Mouse (Mus musculus) heart, embryonic 10.5 days (tissue): ENCODE results near the gene Abi2. TPM values are rescaled to one million over a fixed set of nuclear protein-coding genes. Genes with fewer than 3 reads are reported as not detected.

ENCODE experiments used
- DNase-seq: peaks from one replicate; pipeline ENCODE4 v3.0.0-alpha.2; 2017; ENCODE audit warnings: low spot score
- H3K27ac ChIP-seq: fragments of 300-500 bp; sonication (generic); 2 replicates; pipeline ENCODE4 v1.5.1; 2016; ENCODE audit warnings: mild to moderate bottlenecking
- H3K27me3 ChIP-seq: fragments of 300-500 bp; sonication (generic); 2 replicates; pipeline ENCODE4 v1.6.1; 2016; ENCODE audit warnings: mild to moderate bottlenecking; ENCODE audit not compliant: poor library complexity, insufficient read depth, severe bottlenecking
- H3K36me3 ChIP-seq: fragments of 300-500 bp; sonication (generic); 2 replicates; pipeline ENCODE4 v1.6.1; 2016; ENCODE audit warnings: mild to moderate bottlenecking, moderate library complexity
- H3K4me1 ChIP-seq: fragments of 300-500 bp; sonication (generic); 2 replicates; pipeline ENCODE4 v1.6.1; 2016; ENCODE audit warnings: mild to moderate bottlenecking
- H3K4me3 ChIP-seq: fragments of 300-500 bp; sonication (generic); 2 replicates; pipeline ENCODE4 v1.5.1; 2016; ENCODE audit warnings: mild to moderate bottlenecking, moderate library complexity
- H3K9me3 ChIP-seq: fragments of 300-500 bp; sonication (generic); 2 replicates; pipeline ENCODE4 v1.6.1; 2016; ENCODE audit warnings: mild to moderate bottlenecking, moderate library complexity
- WGBS: fragments of 180-500 bp; shearing (Covaris S2); methylation state at CpG from one replicate; pipeline ENCODE4 v1.1.7; 2016; 5-methylcytosine and 5-hydroxymethylcytosine counted together
- polyA plus RNA-seq: library from polyadenylated mRNA; unstranded; fragments of >200 nt; fragmentation: Nextera tagmentation; extraction: Ambion mirVana; gene quantifications from 2 replicates; pipeline ENCODE4 v1.2.1, GENCODE M21; 2016

The Abi2 gene
- polyA plus RNA-seq, 1 experiment from 2014 or later: 36.4 TPM

- no peak overlapping the region for H3K27ac ChIP-seq
- no peak for DNase-seq
- no peaks in the 10 kb centered on the region for H3K4me1 ChIP-seq
- peaks cover 45% of the 10 kb centered on the region for H3K36me3 ChIP-seq
- 72% methylated on average over 5 of the region's 5 CpGs for WGBS
- no peaks in the 10 kb centered on the region for H3K27me3 ChIP-seq
- no peak overlapping the region for H3K4me3 ChIP-seq
- no peaks in the 10 kb centered on the region for H3K9me3 ChIP-seq
These were observed 94.0 kb downstream of the Abi2 start for GRCm38 (mm10) chr1:60503456-60503855.

- Histone ChIP-seq H3K27me3 (no peaks in the 10 kb centered on the region), H3K36me3 (peaks cover 34% of the 10 kb centered on the region), H3K4me3 (no peak overlapping the region), H3K4me1 (no peaks in the 10 kb centered on the region), H3K27ac (no peak overlapping the region), H3K9me3 (no peaks in the 10 kb centered on the region)
- DNase-seq: no peak
- 63% methylated on average over 2 of the region's 2 CpGs for WGBS
These were observed 101.2 kb downstream of the Abi2 start for GRCm38 (mm10) chr1:60510584-60510983.

GRCm38 (mm10) chr1:60530107-60530506 is 120.7 kb downstream of the Abi2 start:
- 88% methylated on average over 6 of the region's 6 CpGs for WGBS
- no peaks in the 10 kb centered on the region for H3K27me3 ChIP-seq
- H3K4me3 ChIP-seq: no peak overlapping the region
- no peak overlapping the region for H3K27ac ChIP-seq
- H3K36me3 ChIP-seq: peaks cover 66% of the 10 kb centered on the region
- no peaks in the 10 kb centered on the region for H3K4me1 ChIP-seq
- no peak for DNase-seq
- H3K9me3 ChIP-seq: no peaks in the 10 kb centered on the region

- WGBS: 81% methylated on average over 2 of the region's 2 CpGs
- peaks cover 61% of the 10 kb centered on the region for H3K36me3 ChIP-seq
- no peaks in the 10 kb centered on the region for H3K27me3 ChIP-seq
- no peaks in the 10 kb centered on the region for H3K4me1 ChIP-seq
- H3K27ac ChIP-seq: no peak overlapping the region
- no peak for DNase-seq
- H3K9me3 ChIP-seq: no peaks in the 10 kb centered on the region
- H3K4me3 ChIP-seq: no peak overlapping the region
These were observed 121.2 kb downstream of the Abi2 start for GRCm38 (mm10) chr1:60530636-60531035.

Other genes with a start within 250 kb of the Abi2 start
- gene Nbeal1, start 229.0 kb upstream of the Abi2 start, polyA plus RNA-seq: 7.3 and 10.6 TPM in 2 replicates
- 36.8 and 42.7 TPM in 2 replicates for gene Cyp20a1, start 66.3 kb upstream of the Abi2 start, polyA plus RNA-seq
- gene Raph1, start 157.5 kb downstream of the Abi2 start, polyA plus RNA-seq: 54.5 and 60.2 TPM in 2 replicates